Mouse (Mus musculus) limb, embryonic 14.5 days (tissue): ENCODE measurements around the gene Foxl2. TPM values are rescaled to one million over a fixed set of nuclear protein-coding genes. Genes with fewer than 3 reads are reported as not detected.
A peak's percentile ranks its signal among the peaks of the same experiment; 100 is the strongest.

Source experiments
- ATAC-seq: fragments of 200-750 bp; cut with Nextera tagmentation; 2 replicates; pipeline ENCODE4 v1.8.0; 2017; ENCODE audit warnings: low read depth, moderate number of reproducible peaks, moderate TSS enrichment; ENCODE audit not compliant: low FRiP score
- DNase-seq: peaks from one replicate; pipeline ENCODE4 v3.0.0-alpha.2; 2015; ENCODE audit warnings: low spot score
- H3K27ac ChIP-seq: fragments of 300-500 bp; sonication (generic); replicated peaks from 2 replicates; pipeline ENCODE4 v1.5.1; 2014; ENCODE audit warnings: low read depth, mild to moderate bottlenecking, low read length, moderate library complexity, mixed read lengths
- H3K27me3 ChIP-seq: fragments of 300-500 bp; sonication (generic); 2 replicates; pipeline ENCODE4 v1.6.1; 2014; ENCODE audit warnings: low read length, mixed read lengths; ENCODE audit not compliant: control insufficient read depth, insufficient read depth
- H3K36me3 ChIP-seq: fragments of 300-500 bp; sonication (generic); 2 replicates; pipeline ENCODE4 v1.6.1; 2014; ENCODE audit warnings: mild to moderate bottlenecking, low read length, moderate library complexity, mixed read lengths; ENCODE audit not compliant: control insufficient read depth, insufficient read depth
- H3K4me1 ChIP-seq: fragments of 300-500 bp; sonication (generic); 2 replicates; pipeline ENCODE4 v1.6.1; 2014; ENCODE audit warnings: antibody characterized with exemption, low read length, mixed read lengths; ENCODE audit not compliant: control insufficient read depth, insufficient read depth
- H3K4me2 ChIP-seq: fragments of 300-500 bp; sonication (generic); replicated peaks from 2 replicates; pipeline ENCODE4 v1.6.1; 2014; ENCODE audit warnings: low read depth, mild to moderate bottlenecking, low read length, moderate library complexity; ENCODE audit not compliant: severe bottlenecking
- H3K4me3 ChIP-seq: fragments of 300-500 bp; sonication (generic); replicated peaks from 2 replicates; pipeline ENCODE4 v1.5.1; 2014; ENCODE audit warnings: low read length
- H3K9ac ChIP-seq: fragments of 300-500 bp; sonication (generic); 2 replicates; pipeline ENCODE4 v1.6.1; 2014; ENCODE audit warnings: mild to moderate bottlenecking, low read depth, low read length, moderate library complexity; ENCODE audit not compliant: severe bottlenecking
- H3K9me3 ChIP-seq: fragments of 300-500 bp; sonication (generic); 2 replicates; pipeline ENCODE4 v1.6.1; 2016; ENCODE audit warnings: low read length; ENCODE audit not compliant: control insufficient read depth
- POLR2A ChIP-seq: fragments of 200-500 bp; IDR thresholded peaks from 2 replicates; pipeline ENCODE4 v1.8.0; 2012; ENCODE audit warnings: inconsistent platforms, mild to moderate bottlenecking, moderate library complexity, borderline replicate concordance; ENCODE audit not compliant: insufficient read depth, insufficient read length; ENCODE audit errors: extremely low read depth
- WGBS: fragments of 180-500 bp; shearing (Covaris S2); extraction: QIAGEN DNeasy Blood & Tissue Kit; methylation state at CpG from one replicate; pipeline ENCODE4 v1.1.7; 2014; 5-methylcytosine and 5-hydroxymethylcytosine counted together
- polyA plus RNA-seq, 2 experiments: library from polyadenylated mRNA; depleted of rRNA in 1 of 2; stranded (reverse) in 1 of 2; unstranded in 1 of 2; fragments of >200 nt; fragmentation: Nextera tagmentation in 1 of 2; extraction: Ambion mirVana in 1 of 2; gene quantifications; 2 replicates each; pipeline versions ENCODE4 v1.2.1 to v1.2.3; 2012 to 2014

Gene Foxl2
- polyA plus RNA-seq, 2 experiments = 0.08 TPM; not detected in 1

GRCm38 (mm10) chr9:98987131-98987530 is 32.0 kb downstream of the Foxl2 start:
- ATAC-seq (no peak), DNase-seq (no peak)
- no peak for TF ChIP-seq POLR2A
- Histone ChIP-seq H3K27ac (no peak overlapping the region), H3K9ac (no peak overlapping the region), H3K4me2 (peak overlapping the region; percentile 87), H3K27me3 (no peaks in the 10 kb centered on the region), H3K36me3 (no peaks in the 10 kb centered on the region), H3K9me3 (no peaks in the 10 kb centered on the region), H3K4me3 (peak overlapping the region; percentile 81), H3K4me1 (peaks cover 5% of the 10 kb centered on the region; the same call in 1 of the 2 replicates)
- 44% methylated on average over 9 of the region's 9 CpGs for WGBS

GRCm38 (mm10) chr9:98994103-98994502 is 39.0 kb downstream of the Foxl2 start:
- no peak overlapping the region for H3K4me3 ChIP-seq
- no peaks in the 10 kb centered on the region for H3K9me3 ChIP-seq
- DNase-seq (no peak), ATAC-seq (no peak)
- no peak overlapping the region for H3K4me2 ChIP-seq
- no peak for TF ChIP-seq POLR2A
- no peaks in the 10 kb centered on the region for H3K27me3 ChIP-seq
- H3K36me3 ChIP-seq = peaks cover 6% of the 10 kb centered on the region
- 94% methylated on average over 4 of the region's 4 CpGs for WGBS
- no peak overlapping the region for H3K9ac ChIP-seq
- H3K4me1 ChIP-seq = no peaks in the 10 kb centered on the region
- H3K27ac ChIP-seq = no peak overlapping the region

GRCm38 (mm10) chr9:98999881-99000339 is 44.8 kb downstream of the Foxl2 start:
- no peak overlapping the region for H3K4me2 ChIP-seq
- no peak overlapping the region for H3K4me3 ChIP-seq
- H3K36me3 ChIP-seq = peaks cover 30% of the 10 kb centered on the region
- H3K27me3 ChIP-seq = no peaks in the 10 kb centered on the region
- no peak overlapping the region for H3K9ac ChIP-seq
- WGBS = 83% methylated on average over 9 of the region's 9 CpGs
- TF ChIP-seq POLR2A = no peak
- DNase-seq (no peak), ATAC-seq (no peak)
- H3K4me1 ChIP-seq = no peaks in the 10 kb centered on the region
- H3K27ac ChIP-seq = no peak overlapping the region
- H3K9me3 ChIP-seq = no peaks in the 10 kb centered on the region

- H3K9me3 ChIP-seq = no peaks in the 10 kb centered on the region
- no peak for ATAC-seq
- H3K27me3 ChIP-seq = no peaks in the 10 kb centered on the region
- no peak overlapping the region for H3K27ac ChIP-seq
- TF ChIP-seq POLR2A = no peak
- peaks cover 30% of the 10 kb centered on the region for H3K36me3 ChIP-seq
- no peak overlapping the region for H3K4me3 ChIP-seq
- no peaks in the 10 kb centered on the region for H3K4me1 ChIP-seq
- no peak overlapping the region for H3K9ac ChIP-seq
- H3K4me2 ChIP-seq = no peak overlapping the region
- DNase-seq = no peak
- 94% methylated on average over 6 of the region's 6 CpGs for WGBS
Observed at GRCm38 (mm10) chr9:99001326-99001725, 46.2 kb downstream of the Foxl2 start.

Other genes starting within 250 kb of the Foxl2 start
- not detected in 2 replicates for gene Prr23a1, start 112.8 kb upstream of the Foxl2 start, polyA plus RNA-seq (2012; rRNA removed)
- not detected in 2 replicates for gene Prr23a1, start 112.8 kb upstream of the Foxl2 start, polyA plus RNA-seq (2014; fragmentation: Nextera tagmentation; extraction: Ambion mirVana)
- gene Prr23a2, start 98.8 kb upstream of the Foxl2 start, polyA plus RNA-seq (2012; rRNA removed) = not detected in 2 replicates
- not detected in 2 replicates for gene Prr23a2, start 98.8 kb upstream of the Foxl2 start, polyA plus RNA-seq (2014; fragmentation: Nextera tagmentation; extraction: Ambion mirVana)
- gene Prr23a3, start 90.5 kb upstream of the Foxl2 start, polyA plus RNA-seq (2012; rRNA removed) = 0.04 TPM in 1 of 2 replicates, not detected in the other
- gene Prr23a3, start 90.5 kb upstream of the Foxl2 start, polyA plus RNA-seq (2014; fragmentation: Nextera tagmentation; extraction: Ambion mirVana) = not detected in 2 replicates
- gene 7420426K07Rik, start 52.2 kb upstream of the Foxl2 start, polyA plus RNA-seq (2012; rRNA removed) = not detected in 2 replicates
- gene 7420426K07Rik, start 52.2 kb upstream of the Foxl2 start, polyA plus RNA-seq (2014; fragmentation: Nextera tagmentation; extraction: Ambion mirVana) = not detected in 2 replicates
- 7.2 and 14.2 TPM in 2 replicates for gene Faim, start 31.1 kb downstream of the Foxl2 start, polyA plus RNA-seq (2012; rRNA removed)
- gene Faim, start 31.1 kb downstream of the Foxl2 start, polyA plus RNA-seq (2014; fragmentation: Nextera tagmentation; extraction: Ambion mirVana) = 41.5 and 43.4 TPM in 2 replicates
- gene Gm1123, start 80.4 kb downstream of the Foxl2 start, polyA plus RNA-seq (2012; rRNA removed) = 0.08 and 0.09 TPM in 2 replicates
- 0.17 TPM in 1 of 2 replicates, not detected in the other for gene Gm1123, start 80.4 kb downstream of the Foxl2 start, polyA plus RNA-seq (2014; fragmentation: Nextera tagmentation; extraction: Ambion mirVana)
- gene Pik3cb, start 185.3 kb downstream of the Foxl2 start, polyA plus RNA-seq (2012; rRNA removed) = 2.4 and 3.1 TPM in 2 replicates
- 1.0 and 1.1 TPM in 2 replicates for gene Pik3cb, start 185.3 kb downstream of the Foxl2 start, polyA plus RNA-seq (2014; fragmentation: Nextera tagmentation; extraction: Ambion mirVana)